8 mouse cellular contexts compared by ENCODE assay signal in the genomic region with DNA sequence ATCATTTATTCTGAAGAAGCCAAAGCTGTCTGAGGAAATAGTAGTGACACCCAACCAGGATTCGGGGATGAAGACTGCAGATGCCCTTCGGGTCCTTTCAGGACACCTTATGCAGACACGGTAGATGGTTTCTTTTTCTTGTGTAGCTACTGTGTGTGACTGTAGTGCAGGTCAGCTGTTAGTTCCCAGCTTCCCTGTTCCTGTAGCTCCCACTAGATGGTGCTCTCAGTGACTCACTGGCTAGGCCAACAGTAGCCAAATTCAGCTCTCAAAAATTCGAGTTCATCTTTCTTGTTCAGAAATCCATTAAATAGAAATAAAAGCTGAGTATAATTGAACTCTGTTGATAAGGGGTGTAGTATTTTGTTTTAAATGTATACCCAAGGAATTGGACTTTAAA. TPM values are rescaled to one million over a fixed set of nuclear protein-coding genes. Genes with fewer than 3 reads are reported as not detected.
A peak's percentile ranks its signal among the peaks of the same experiment; 100 is the strongest.
DNase-seq lines count a peak whose midpoint lies in the region; TF ChIP-seq lines count a peak whose summit lies in the region.

No protein-coding gene starts in this region.

- no peak overlapping the region for H3K4me3 ChIP-seq in layer of hippocampus, adult 2 months
- H3K4me3 ChIP-seq in bone marrow macrophage, adult 2 months (ENCODE audit: insufficient read depth, low read length) = no peak overlapping the region

- peak; percentile 84 for TF ChIP-seq CTCF in layer of hippocampus, adult 2 months (conservative IDR thresholded peaks at IDR 0.05)
- 0 out of 2 replicates have a peak, but pooled peaks have one; percentile 13 for TF ChIP-seq CTCF in bone marrow macrophage, adult 2 months (IDR thresholded peaks at IDR 0.05; ENCODE audit: low read depth, low read length)

- TF ChIP-seq POLR2A in bone marrow macrophage, adult 2 months (IDR thresholded peaks at IDR 0.05; ENCODE audit: borderline replicate concordance, low read depth, low read length) = no peak

- no peak overlapping the region for H3K27ac ChIP-seq in layer of hippocampus, adult 2 months
- H3K27ac ChIP-seq in bone marrow macrophage, adult 2 months (ENCODE audit: insufficient read depth, low read depth, low read length) = no peak overlapping the region

- H3K4me1 ChIP-seq in bone marrow macrophage, adult 2 months (ENCODE audit: control insufficient read depth, insufficient read depth, low read length) = peaks cover 18% of the 10 kb centered on the region

- peak; percentile 19 for DNase-seq in adrenal gland, postnatal 14 days
- DNase-seq in adrenal gland, adult 18-20 months (ENCODE audit: low spot score in 2 of 2) = no peak
- DNase-seq in layer of hippocampus, adult 2 months (ENCODE audit: low spot score in 2 of 2) = peak; percentile 29 to 41
- DNase-seq in layer of hippocampus, postnatal 25 days (ENCODE audit: extremely low spot score in 1 of 2, low spot score in 1 of 2) = no peak
- DNase-seq in kidney, postnatal 14 days = peak; percentile 28
- peak; percentile 49 for DNase-seq in right cerebral cortex, postnatal 10 days (ENCODE audit: low spot score in 2 of 2)
- no peak for DNase-seq in gastrocnemius, adult 8-10 months (ENCODE audit: low spot score in 2 of 2)

RNA-seq across cellular contexts. Expression of a gene that starts 32.4 kb away (rescaled TPM):
- 81.2 and 89.7 TPM in 2 replicates for total RNA-seq in adrenal gland, postnatal 14 days (2021)
- 10 to 100 TPM; 85.4 to 86.6 TPM for total RNA-seq in adrenal gland, adult 18-20 months (2021)
- total RNA-seq in layer of hippocampus, adult 2 months (2021) = 100 to 1,000 TPM; 100 to 101 TPM
- total RNA-seq in layer of hippocampus, postnatal 25 days (2021) = 100 to 1,000 TPM in 1 of 2 experiments, 10 to 100 TPM in 1; 86.0 to 101 TPM
- polyA plus RNA-seq in bone marrow macrophage, adult 2 months (2012; ENCODE audit: insufficient read depth, insufficient read length, missing spikeins) = 59.5 and 76.4 TPM in 2 replicates
- total RNA-seq in gastrocnemius, adult 8-10 months (2022) = 10 to 100 TPM; 46.7 to 55.3 (median 49.1) TPM

RNA-seq across cellular contexts. Expression of a gene that starts 41.9 kb away (rescaled TPM):
- total RNA-seq in adrenal gland, postnatal 14 days (2021) = 18.5 and 19.8 TPM in 2 replicates
- total RNA-seq in adrenal gland, adult 18-20 months (2021) = 10 to 100 TPM; 16.9 to 21.0 TPM
- total RNA-seq in layer of hippocampus, adult 2 months (2021) = 1 to 10 TPM; 6.9 to 9.0 TPM
- total RNA-seq in layer of hippocampus, postnatal 25 days (2021) = 1 to 10 TPM; 7.8 to 7.9 TPM
- 4.4 and 6.0 TPM in 2 replicates for polyA plus RNA-seq in bone marrow macrophage, adult 2 months (2012; ENCODE audit: insufficient read depth, insufficient read length, missing spikeins)
- total RNA-seq in gastrocnemius, adult 8-10 months (2022) = 10 to 100 TPM; 35.2 to 44.5 (median 39.7) TPM

Comparison
In these comparisons a context has a peak if more than half of its experiments do, and no peak if none do; other contexts are left out.
1. DNase-seq: peak in adrenal gland, postnatal 14 days (single experiment), layer of hippocampus, adult 2 months (2 of 2), kidney, postnatal 14 days (single experiment) and right cerebral cortex, postnatal 10 days (2 of 2); none in adrenal gland, adult 18-20 months (0 of 2), layer of hippocampus, postnatal 25 days (0 of 2) and gastrocnemius, adult 8-10 months (0 of 2).